Mouse (Mus musculus): Measurements from ENCODE around the gene Ostf1. TPM values are rescaled to one million over a fixed set of nuclear protein-coding genes. Genes with fewer than 3 reads are reported as not detected.

Gene Ostf1
- polyA plus RNA-seq, 1 experiment from 2014 or later, result 36.2 TPM

- Histone ChIP-seq H3K9me3 (no peaks in the 10 kb centered on the region), H3K4me3 (replicated peaks) (no peak overlapping the region), H3K36me3 (no peaks in the 10 kb centered on the region), H3K4me1 (replicated peaks) (peaks cover 17% of the 10 kb centered on the region), H3K27ac (no peak overlapping the region), H3K4me2 (no peak overlapping the region), H3K27me3 (0 out of 2 replicates have a peak, but pooled peaks cover 3% of the 10 kb centered on the region), H3K9ac (replicated peaks) (no peak overlapping the region)
- ATAC-seq (ENCODE audit: insufficient number of reproducible peaks, insufficient read depth, low FRiP score, low TSS enrichment, low read depth), result no peak
- 54% methylated on average over 1 of the region's 1 CpGs for WGBS
These were observed 2.0 kb downstream of the Ostf1 start for GRCm38 (mm10) chr19:18629589-18629988.

- Histone ChIP-seq H3K4me2 (no peak overlapping the region), H3K36me3 (no peaks in the 10 kb centered on the region), H3K4me1 (replicated peaks) (no peaks in the 10 kb centered on the region), H3K9me3 (no peaks in the 10 kb centered on the region), H3K27ac (no peak overlapping the region), H3K9ac (replicated peaks) (no peak overlapping the region), H3K4me3 (replicated peaks) (no peak overlapping the region), H3K27me3 (no peaks in the 10 kb centered on the region)
- 79% methylated on average over 2 of the region's 2 CpGs for WGBS
- no peak for ATAC-seq (ENCODE audit: insufficient number of reproducible peaks, insufficient read depth, low FRiP score, low TSS enrichment, low read depth)
These were observed 7.7 kb downstream of the Ostf1 start for GRCm38 (mm10) chr19:18623894-18624293.

- Histone ChIP-seq H3K9me3 (no peaks in the 10 kb centered on the region), H3K36me3 (no peaks in the 10 kb centered on the region), H3K9ac (replicated peaks) (no peak overlapping the region), H3K4me3 (replicated peaks) (no peak overlapping the region), H3K4me2 (no peak overlapping the region), H3K27ac (no peak overlapping the region), H3K27me3 (no peaks in the 10 kb centered on the region), H3K4me1 (replicated peaks) (no peaks in the 10 kb centered on the region)
- ATAC-seq (ENCODE audit: insufficient number of reproducible peaks, insufficient read depth, low FRiP score, low TSS enrichment, low read depth), result no peak
- WGBS, result 83% methylated on average over 1 of the region's 1 CpGs
These were observed 11.9 kb downstream of the Ostf1 start for GRCm38 (mm10) chr19:18619691-18620090.

- no peaks in the 10 kb centered on the region for H3K36me3 ChIP-seq
- no peak overlapping the region for H3K27ac ChIP-seq
- no peak overlapping the region for H3K4me2 ChIP-seq
- no peak overlapping the region for H3K4me3 ChIP-seq (replicated peaks)
- no peak overlapping the region for H3K9ac ChIP-seq (replicated peaks)
- no peak for ATAC-seq (ENCODE audit: insufficient number of reproducible peaks, insufficient read depth, low FRiP score, low TSS enrichment, low read depth)
- 71% methylated on average over 5 of the region's 5 CpGs for WGBS
- no peaks in the 10 kb centered on the region for H3K9me3 ChIP-seq
- H3K4me1 ChIP-seq (replicated peaks), result 0 out of 2 replicates have a peak, but pooled peaks cover 3% of the 10 kb centered on the region
- H3K27me3 ChIP-seq, result no peaks in the 10 kb centered on the region
These were observed 12.6 kb downstream of the Ostf1 start for GRCm38 (mm10) chr19:18619060-18619459.

GRCm38 (mm10) chr19:18617504-18617903, 14.1 kb downstream of the Ostf1 start:
- no peak for ATAC-seq (ENCODE audit: insufficient number of reproducible peaks, insufficient read depth, low FRiP score, low TSS enrichment, low read depth)

GRCm38 (mm10) chr19:18615680-18616240, 15.9 kb downstream of the Ostf1 start:
- H3K4me1 ChIP-seq (replicated peaks), result peaks cover 7% of the 10 kb centered on the region; the same call in 1 of the 2 replicates
- H3K9me3 ChIP-seq, result no peaks in the 10 kb centered on the region
- no peak overlapping the region for H3K4me3 ChIP-seq (replicated peaks)
- 76% methylated on average over 9 of the region's 9 CpGs for WGBS
- H3K4me2 ChIP-seq, result no peak overlapping the region
- H3K27me3 ChIP-seq, result no peaks in the 10 kb centered on the region
- H3K9ac ChIP-seq (replicated peaks), result no peak overlapping the region
- H3K27ac ChIP-seq, result no peak overlapping the region
- no peak for ATAC-seq (ENCODE audit: insufficient number of reproducible peaks, insufficient read depth, low FRiP score, low TSS enrichment, low read depth)
- no peaks in the 10 kb centered on the region for H3K36me3 ChIP-seq

More at GRCm38 (mm10) chr19:18617504-18617903, 14.1 kb downstream of the Ostf1 start:
- Histone ChIP-seq H3K4me3 (replicated peaks) (no peak overlapping the region), H3K4me2 (no peak overlapping the region), H3K4me1 (replicated peaks) (peaks cover 7% of the 10 kb centered on the region; the same call in 1 of the 2 replicates), H3K9me3 (no peaks in the 10 kb centered on the region), H3K27ac (no peak overlapping the region), H3K36me3 (no peaks in the 10 kb centered on the region), H3K27me3 (no peaks in the 10 kb centered on the region), H3K9ac (replicated peaks) (no peak overlapping the region)
- WGBS, result 80% methylated on average over 1 of the region's 1 CpGs

- H3K9me3 ChIP-seq, result no peaks in the 10 kb centered on the region
- no peak overlapping the region for H3K9ac ChIP-seq (replicated peaks)
- no peak overlapping the region for H3K4me2 ChIP-seq
- H3K4me1 ChIP-seq (replicated peaks), result peaks cover 7% of the 10 kb centered on the region; the same call in 1 of the 2 replicates
- H3K36me3 ChIP-seq, result no peaks in the 10 kb centered on the region
- H3K4me3 ChIP-seq (replicated peaks), result no peak overlapping the region
- no peak for ATAC-seq (ENCODE audit: insufficient number of reproducible peaks, insufficient read depth, low FRiP score, low TSS enrichment, low read depth)
- H3K27me3 ChIP-seq, result no peaks in the 10 kb centered on the region
- WGBS, result 79% methylated on average over 7 of the region's 7 CpGs
- no peak overlapping the region for H3K27ac ChIP-seq
These were observed 17.3 kb downstream of the Ostf1 start for GRCm38 (mm10) chr19:18614337-18614736.

GRCm38 (mm10) chr19:18608975-18609374, 22.6 kb downstream of the Ostf1 start:
- Histone ChIP-seq H3K27me3 (no peaks in the 10 kb centered on the region), H3K27ac (no peak overlapping the region)
- 68% methylated on average over 6 of the region's 6 CpGs for WGBS

GRCm38 (mm10) chr19:18607907-18608306, 23.7 kb downstream of the Ostf1 start:
- H3K4me2 ChIP-seq, result no peak overlapping the region
- no peaks in the 10 kb centered on the region for H3K36me3 ChIP-seq
- H3K27ac ChIP-seq, result no peak overlapping the region
- no peaks in the 10 kb centered on the region for H3K9me3 ChIP-seq
- no peaks in the 10 kb centered on the region for H3K27me3 ChIP-seq
- H3K9ac ChIP-seq (replicated peaks), result no peak overlapping the region
- H3K4me3 ChIP-seq (replicated peaks), result no peak overlapping the region
- H3K4me1 ChIP-seq (replicated peaks), result peaks cover 10% of the 10 kb centered on the region
- ATAC-seq (ENCODE audit: insufficient number of reproducible peaks, insufficient read depth, low FRiP score, low TSS enrichment, low read depth), result no peak
- WGBS, result 54% methylated on average over 7 of the region's 7 CpGs

More at GRCm38 (mm10) chr19:18608975-18609374, 22.6 kb downstream of the Ostf1 start:
- Histone ChIP-seq H3K9me3 (no peaks in the 10 kb centered on the region), H3K36me3 (no peaks in the 10 kb centered on the region), H3K4me1 (replicated peaks) (peaks cover 14% of the 10 kb centered on the region), H3K4me3 (replicated peaks) (no peak overlapping the region), H3K9ac (replicated peaks) (no peak overlapping the region), H3K4me2 (no peak overlapping the region)
- ATAC-seq (ENCODE audit: insufficient number of reproducible peaks, insufficient read depth, low FRiP score, low TSS enrichment, low read depth), result no peak

- peaks cover 16% of the 10 kb centered on the region for H3K4me1 ChIP-seq (replicated peaks)
- no peak for ATAC-seq (ENCODE audit: insufficient number of reproducible peaks, insufficient read depth, low FRiP score, low TSS enrichment, low read depth)
- H3K27ac ChIP-seq, result no peak overlapping the region
- no peaks in the 10 kb centered on the region for H3K36me3 ChIP-seq
- no peak overlapping the region for H3K9ac ChIP-seq (replicated peaks)
- no peak overlapping the region for H3K4me3 ChIP-seq (replicated peaks)
- no peak overlapping the region for H3K4me2 ChIP-seq
- H3K9me3 ChIP-seq, result no peaks in the 10 kb centered on the region
- WGBS, result 84% methylated on average over 6 of the region's 6 CpGs
- H3K27me3 ChIP-seq, result no peaks in the 10 kb centered on the region
These were observed 28.6 kb downstream of the Ostf1 start for GRCm38 (mm10) chr19:18603011-18603410.

GRCm38 (mm10) chr19:18600611-18601010, 31.0 kb downstream of the Ostf1 start:
- ATAC-seq (ENCODE audit: insufficient number of reproducible peaks, insufficient read depth, low FRiP score, low TSS enrichment, low read depth), result no peak
- WGBS, result 96% methylated on average over 9 of the region's 9 CpGs
- peaks cover 6% of the 10 kb centered on the region; the same call in 1 of the 2 replicates for H3K4me1 ChIP-seq (replicated peaks)
- H3K9ac ChIP-seq (replicated peaks), result no peak overlapping the region
- no peaks in the 10 kb centered on the region for H3K36me3 ChIP-seq
- no peak overlapping the region for H3K4me2 ChIP-seq
- no peak overlapping the region for H3K4me3 ChIP-seq (replicated peaks)
- no peaks in the 10 kb centered on the region for H3K9me3 ChIP-seq
- H3K27me3 ChIP-seq, result no peaks in the 10 kb centered on the region
- H3K27ac ChIP-seq, result no peak overlapping the region

- Histone ChIP-seq H3K4me3 (replicated peaks) (no peak overlapping the region), H3K9me3 (no peaks in the 10 kb centered on the region), H3K4me1 (replicated peaks) (peaks cover 6% of the 10 kb centered on the region; the same call in 1 of the 2 replicates), H3K27me3 (no peaks in the 10 kb centered on the region), H3K27ac (no peak overlapping the region), H3K36me3 (no peaks in the 10 kb centered on the region), H3K9ac (replicated peaks) (no peak overlapping the region), H3K4me2 (no peak overlapping the region)
- ATAC-seq (ENCODE audit: insufficient number of reproducible peaks, insufficient read depth, low FRiP score, low TSS enrichment, low read depth), result no peak
- WGBS, result 87% methylated on average over 5 of the region's 5 CpGs
These were observed 32.0 kb downstream of the Ostf1 start for GRCm38 (mm10) chr19:18599650-18600049.
